ENCODE assay signal across 19 mouse cellular contexts in the genomic region with DNA sequence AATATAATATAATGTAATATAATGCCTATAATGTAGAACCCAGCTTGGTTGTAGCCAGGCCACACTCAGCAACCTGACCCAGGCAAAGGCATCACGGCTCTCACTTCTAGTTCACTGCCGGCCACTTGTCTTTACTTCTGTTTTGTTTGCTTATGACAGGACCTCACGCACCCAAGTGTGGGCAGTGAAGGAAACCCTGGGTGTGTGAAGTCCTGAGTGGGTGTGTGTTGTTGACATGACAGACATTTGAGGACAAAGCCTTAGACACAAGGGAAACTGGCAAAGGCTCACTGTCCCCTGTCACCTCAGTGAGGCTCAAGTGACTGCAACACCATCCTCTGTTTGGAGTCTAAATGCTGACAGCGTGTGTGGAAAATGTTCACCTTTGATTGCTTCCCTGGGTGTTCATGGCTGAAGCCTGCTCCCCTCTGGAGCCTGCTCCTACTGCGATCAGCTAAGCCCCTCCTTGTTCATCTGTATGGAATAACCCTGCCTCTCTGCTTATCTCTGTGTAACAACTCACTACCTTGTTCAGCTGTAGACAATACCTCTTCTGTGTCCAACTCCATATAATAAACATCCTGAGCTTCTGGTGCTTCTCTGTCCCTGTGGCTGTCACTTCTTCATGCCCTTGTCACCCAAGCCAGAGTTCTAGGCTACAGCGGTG. TPM values are rescaled to one million over a fixed set of nuclear protein-coding genes. Genes with fewer than 3 reads are reported as not detected.
A peak's percentile ranks its signal among the peaks of the same experiment; 100 is the strongest.
DNase-seq lines count a peak whose midpoint lies in the region; ATAC-seq and TF ChIP-seq lines count a peak whose summit lies in the region.
"Had no signal": no experiment of that assay in that cellular context is flagged by ENCODE, and none has a peak within 500 bp of the region (broad histone marks: within the 10 kb centered on the region; RNA-seq: fewer than 3 reads in every experiment).

No protein-coding gene starts in this region.

- no peak for TF ChIP-seq EP300 in stomach, postnatal 0 days (optimal IDR thresholded peaks at IDR 0.05)

- no peaks in the 10 kb centered on the region for H3K9me3 ChIP-seq in intestine, embryonic 15.5 days
- no peaks in the 10 kb centered on the region for H3K9me3 ChIP-seq in intestine, postnatal 0 days (ENCODE audit: control insufficient read depth)
- 0 out of 2 replicates have a peak, but pooled peaks cover 2% of the 10 kb centered on the region for H3K9me3 ChIP-seq in intestine, embryonic 16.5 days (ENCODE audit: control insufficient read depth, low read length)
- no peaks in the 10 kb centered on the region for H3K9me3 ChIP-seq in stomach, postnatal 0 days (ENCODE audit: control insufficient read depth, low read length)
- H3K9me3 ChIP-seq: forebrain, embryonic 13.5 days; hindbrain, embryonic 13.5 days had no signal

- peak; percentile 54; the same call in 1 of the 2 replicates for ATAC-seq in intestine, embryonic 15.5 days
- ATAC-seq in intestine, postnatal 0 days = no peak
- ATAC-seq in intestine, embryonic 16.5 days = peak; percentile 67; the same call in 1 of the 2 replicates
- ATAC-seq in stomach, postnatal 0 days (ENCODE audit: low FRiP score, low TSS enrichment) = 0 out of 2 replicates have a peak, but pooled peaks have one; percentile 4
- ATAC-seq: forebrain, embryonic 13.5 days; forebrain, postnatal 0 days; hindbrain, postnatal 0 days had no signal

- peak overlapping the region; percentile 24; the same call in 1 of the 2 replicates for H3K27ac ChIP-seq in gastrocnemius, adult 2 months
- no peak overlapping the region for H3K27ac ChIP-seq in intestine, embryonic 15.5 days
- H3K27ac ChIP-seq in intestine, postnatal 0 days (ENCODE audit: low read depth, low read length) = no peak overlapping the region
- peak overlapping the region; percentile 9; the same call in 1 of the 2 replicates for H3K27ac ChIP-seq in intestine, embryonic 16.5 days (ENCODE audit: low read length)
- no peak overlapping the region for H3K27ac ChIP-seq in stomach, postnatal 0 days (replicated peaks)
- H3K27ac ChIP-seq: embryonic facial prominence, embryonic 13.5 days; forebrain, embryonic 13.5 days; hindbrain, embryonic 13.5 days; hindbrain, postnatal 0 days had no signal

- 71% methylated on average over 6 of the region's 6 CpGs for WGBS in intestine, embryonic 15.5 days
- 65% methylated on average over 6 of the region's 6 CpGs for WGBS in intestine, postnatal 0 days
- 74% methylated on average over 6 of the region's 6 CpGs for WGBS in intestine, embryonic 16.5 days
- WGBS in stomach, postnatal 0 days = 66% methylated on average over 6 of the region's 6 CpGs

- no peak overlapping the region for H3K4me2 ChIP-seq in intestine, embryonic 15.5 days (replicated peaks)
- H3K4me2 ChIP-seq in intestine, postnatal 0 days (replicated peaks; ENCODE audit: low read depth) = no peak overlapping the region
- no peak overlapping the region for H3K4me2 ChIP-seq in intestine, embryonic 16.5 days (ENCODE audit: low read depth, low read length)
- H3K4me2 ChIP-seq in stomach, postnatal 0 days (replicated peaks; ENCODE audit: low read depth) = no peak overlapping the region
- H3K4me2 ChIP-seq: embryonic facial prominence, embryonic 13.5 days; forebrain, embryonic 13.5 days; heart, embryonic 11.5 days; hindbrain, embryonic 13.5 days had no signal

- no peak overlapping the region for H3K9ac ChIP-seq in intestine, embryonic 15.5 days
- H3K9ac ChIP-seq in intestine, postnatal 0 days (ENCODE audit: low read depth, low read length) = no peak overlapping the region
- no peak overlapping the region for H3K9ac ChIP-seq in intestine, embryonic 16.5 days (ENCODE audit: low read depth, low read length)
- H3K9ac ChIP-seq in stomach, postnatal 0 days (ENCODE audit: low read length) = no peak overlapping the region
- H3K9ac ChIP-seq: embryonic facial prominence, embryonic 13.5 days; forebrain, embryonic 13.5 days; forebrain, postnatal 0 days; hindbrain, embryonic 13.5 days had no signal

- intact Hi-C loops in gastrocnemius, adult 2 months (cut with DNase I) = loop anchor here (10.0 kb wide), 1 partner anchor 134 kb away; a partner anchor contains a TSS
- intact Hi-C loops in gastrocnemius, postnatal 14 days (cut with DNase I; ENCODE audit: low total_unique reads) = no loop called here

- no peak for TF ChIP-seq CTCF in gastrocnemius, adult 2 months (IDR thresholded peaks at IDR 0.05)
- TF ChIP-seq CTCF in intestine, postnatal 0 days (IDR thresholded peaks at IDR 0.05; ENCODE audit: low read depth) = no peak
- no peak for TF ChIP-seq CTCF in stomach, postnatal 0 days (IDR thresholded peaks at IDR 0.05; ENCODE audit: low read depth)

- no peaks in the 10 kb centered on the region for H3K27me3 ChIP-seq in intestine, embryonic 15.5 days (replicated peaks)
- H3K27me3 ChIP-seq in intestine, postnatal 0 days (replicated peaks; ENCODE audit: control insufficient read depth, insufficient read depth, low read length) = no peaks in the 10 kb centered on the region
- H3K27me3 ChIP-seq in intestine, embryonic 16.5 days (replicated peaks; ENCODE audit: control insufficient read depth, insufficient read depth, low read length) = no peaks in the 10 kb centered on the region
- H3K27me3 ChIP-seq in stomach, postnatal 0 days (ENCODE audit: control insufficient read depth, insufficient read depth, low read length) = no peaks in the 10 kb centered on the region
- H3K27me3 ChIP-seq: embryonic facial prominence, embryonic 13.5 days; forebrain, embryonic 13.5 days; hindbrain, embryonic 13.5 days had no signal

- peaks cover 2% of the 10 kb centered on the region; the same call in 1 of the 2 replicates for H3K4me1 ChIP-seq in intestine, embryonic 15.5 days (replicated peaks)
- H3K4me1 ChIP-seq in intestine, postnatal 0 days (replicated peaks; ENCODE audit: control insufficient read depth, insufficient read depth, low read length) = no peaks in the 10 kb centered on the region
- peaks cover 16% of the 10 kb centered on the region; the same call in 1 of the 2 replicates for H3K4me1 ChIP-seq in intestine, embryonic 16.5 days (ENCODE audit: control insufficient read depth, insufficient read depth, low read length)
- H3K4me1 ChIP-seq in stomach, postnatal 0 days (replicated peaks; ENCODE audit: control insufficient read depth, insufficient read depth) = no peaks in the 10 kb centered on the region
- H3K4me1 ChIP-seq: embryonic facial prominence, embryonic 13.5 days; hindbrain, embryonic 13.5 days had no signal

- peaks cover 11% of the 10 kb centered on the region; the same call in 1 of the 2 replicates for H3K36me3 ChIP-seq in intestine, embryonic 15.5 days
- H3K36me3 ChIP-seq in intestine, postnatal 0 days (ENCODE audit: control insufficient read depth, insufficient read depth) = peaks cover 19% of the 10 kb centered on the region
- H3K36me3 ChIP-seq in intestine, embryonic 16.5 days (ENCODE audit: control insufficient read depth, insufficient read depth, low read length) = peaks cover 12% of the 10 kb centered on the region; the same call in 1 of the 2 replicates
- no peaks in the 10 kb centered on the region; the same call in 1 of the 2 replicates for H3K36me3 ChIP-seq in stomach, postnatal 0 days (ENCODE audit: control insufficient read depth, insufficient read depth, low read length)

- no peak for DNase-seq in gastrocnemius, adult 2 months
- no peak for DNase-seq in gastrocnemius, postnatal 14 days
- no peak for DNase-seq in stomach, postnatal 0 days (ENCODE audit: low spot score)
- no peak for DNase-seq in cerebellum, postnatal 4 days (ENCODE audit: low spot score in 2 of 2)
- DNase-seq: adrenal gland, postnatal 10 days; cerebellum, adult 11 months; cerebellum, adult 8-10 months; cerebellum, postnatal 14 days; forebrain, postnatal 0 days; gastrocnemius, postnatal 36 days; heart, adult 18-20 months had no signal

- no peak overlapping the region for H3K4me3 ChIP-seq in gastrocnemius, adult 2 months
- H3K4me3 ChIP-seq in intestine, embryonic 15.5 days (replicated peaks) = no peak overlapping the region
- H3K4me3 ChIP-seq in intestine, postnatal 0 days (ENCODE audit: low read depth, low read length) = no peak overlapping the region
- H3K4me3 ChIP-seq in intestine, embryonic 16.5 days (ENCODE audit: low read length) = no peak overlapping the region
- H3K4me3 ChIP-seq in stomach, postnatal 0 days (ENCODE audit: low read depth, low read length) = no peak overlapping the region
- H3K4me3 ChIP-seq: embryonic facial prominence, embryonic 13.5 days; forebrain, embryonic 13.5 days; hindbrain, embryonic 13.5 days had no signal

RNA-seq across cellular contexts. Expression of a gene that starts 27.7 kb away (rescaled TPM):
- 10 to 100 TPM; 10.0 to 11.5 TPM for total RNA-seq in gastrocnemius, adult 2 months (2021)
- total RNA-seq in gastrocnemius, postnatal 14 days (2021) = 10 to 100 TPM; 13.2 to 13.6 TPM
- polyA plus RNA-seq in intestine, embryonic 15.5 days (2015; fragmentation: Nextera tagmentation; extraction: Ambion mirVana) = 60.1 and 64.0 TPM in 2 replicates
- polyA plus RNA-seq in intestine, postnatal 0 days (2015; fragmentation: Nextera tagmentation; extraction: Ambion mirVana) = 68.4 and 82.1 TPM in 2 replicates
- polyA plus RNA-seq in intestine, embryonic 16.5 days (2015; fragmentation: Nextera tagmentation; extraction: Ambion mirVana) = 81.3 and 90.6 TPM in 2 replicates
- polyA plus RNA-seq in stomach, postnatal 0 days (2015; fragmentation: Nextera tagmentation; extraction: Ambion mirVana) = 69.3 and 73.9 TPM in 2 replicates

RNA-seq across cellular contexts. Expression of a gene that starts 51.1 kb away (rescaled TPM):
- 10 to 100 TPM; 17.7 to 21.7 TPM for total RNA-seq in gastrocnemius, adult 2 months (2021)
- total RNA-seq in gastrocnemius, postnatal 14 days (2021) = 10 to 100 TPM; 10.4 to 13.0 TPM
- 8.5 and 8.7 TPM in 2 replicates for polyA plus RNA-seq in intestine, embryonic 15.5 days (2015; fragmentation: Nextera tagmentation; extraction: Ambion mirVana)
- polyA plus RNA-seq in intestine, postnatal 0 days (2015; fragmentation: Nextera tagmentation; extraction: Ambion mirVana) = 6.5 and 6.8 TPM in 2 replicates
- 7.3 and 8.8 TPM in 2 replicates for polyA plus RNA-seq in intestine, embryonic 16.5 days (2015; fragmentation: Nextera tagmentation; extraction: Ambion mirVana)
- polyA plus RNA-seq in stomach, postnatal 0 days (2015; fragmentation: Nextera tagmentation; extraction: Ambion mirVana) = 8.9 and 9.0 TPM in 2 replicates

Comparison
In these comparisons a context has a peak if more than half of its experiments do, and no peak if none do; other contexts are left out.
1. H3K27ac ChIP-seq: peak in gastrocnemius, adult 2 months (single experiment) and intestine, embryonic 16.5 days (single experiment); none in intestine, embryonic 15.5 days (single experiment), intestine, postnatal 0 days (single experiment) and stomach, postnatal 0 days (single experiment).